Mouse (Mus musculus) limb, embryonic 11.5 days (tissue): ENCODE data around the gene Gpr65. TPM values are rescaled to one million over a fixed set of nuclear protein-coding genes. Genes with fewer than 3 reads are reported as not detected.

ENCODE experiments used
- ATAC-seq: fragments of 200-750 bp; cut with Nextera tagmentation; 2 replicates; pipeline ENCODE4 v1.8.0; 2017; ENCODE audit warnings: low read depth; ENCODE audit not compliant: insufficient number of reproducible peaks, low FRiP score, low TSS enrichment
- DNase-seq: peaks from one replicate; pipeline ENCODE4 v3.0.0-alpha.2; 2015; ENCODE audit warnings: low spot score
- H3K27ac ChIP-seq: fragments of 300-500 bp; sonication (generic); replicated peaks from 2 replicates; pipeline ENCODE4 v1.5.1; 2014; ENCODE audit warnings: low read depth, mild to moderate bottlenecking, low read length
- H3K27me3 ChIP-seq: fragments of 300-500 bp; sonication (generic); 2 replicates; pipeline ENCODE4 v1.6.1; 2014; ENCODE audit warnings: mild to moderate bottlenecking, low read length, mixed read lengths; ENCODE audit not compliant: control insufficient read depth, insufficient read depth
- H3K36me3 ChIP-seq: fragments of 300-500 bp; sonication (generic); 2 replicates; pipeline ENCODE4 v1.6.1; 2014; ENCODE audit warnings: mild to moderate bottlenecking, low read length, moderate library complexity, mixed read lengths; ENCODE audit not compliant: control insufficient read depth, insufficient read depth
- H3K4me1 ChIP-seq: fragments of 300-500 bp; sonication (generic); 2 replicates; pipeline ENCODE4 v1.6.1; 2014; ENCODE audit warnings: low read length, mixed read lengths; ENCODE audit not compliant: control insufficient read depth, insufficient read depth
- H3K4me2 ChIP-seq: fragments of 300-500 bp; sonication (generic); 2 replicates; pipeline ENCODE4 v1.6.1; 2014; ENCODE audit warnings: low read depth, mild to moderate bottlenecking, moderate library complexity; ENCODE audit not compliant: severe bottlenecking
- H3K4me3 ChIP-seq: fragments of 300-500 bp; sonication (generic); 2 replicates; pipeline ENCODE4 v1.5.1; 2014; ENCODE audit warnings: low read depth, low read length
- H3K9ac ChIP-seq: fragments of 300-500 bp; sonication (generic); 2 replicates; pipeline ENCODE4 v1.6.1; 2014; ENCODE audit warnings: mild to moderate bottlenecking, low read length
- H3K9me3 ChIP-seq: fragments of 300-500 bp; sonication (generic); 2 replicates; pipeline ENCODE4 v1.6.1; 2016; ENCODE audit warnings: low read length; ENCODE audit not compliant: control insufficient read depth
- WGBS: fragments of 180-500 bp; shearing (Covaris S2); extraction: QIAGEN DNeasy Blood & Tissue Kit; methylation state at CpG from one replicate; pipeline ENCODE4 v1.1.7; 2014; 5-methylcytosine and 5-hydroxymethylcytosine counted together
- polyA plus RNA-seq: library from polyadenylated mRNA; unstranded; fragments of >200 nt; fragmentation: Nextera tagmentation; extraction: Ambion mirVana; gene quantifications from 2 replicates; pipeline ENCODE4 v1.2.1, GENCODE M21; 2014

Gpr65 gene
- polyA plus RNA-seq, 1 experiment from 2014 or later, result 0.51 TPM

GRCm38 (mm10) chr12:98250327-98250726, 18.1 kb upstream of the Gpr65 start:
- Histone ChIP-seq H3K9ac (no peak overlapping the region), H3K9me3 (no peaks in the 10 kb centered on the region), H3K4me3 (no peak overlapping the region), H3K4me1 (no peaks in the 10 kb centered on the region), H3K27ac (no peak overlapping the region), H3K27me3 (no peaks in the 10 kb centered on the region), H3K36me3 (no peaks in the 10 kb centered on the region), H3K4me2 (no peak overlapping the region)
- WGBS, result 79% methylated on average over 8 of the region's 8 CpGs
- DNase-seq (no peak), ATAC-seq (no peak)

GRCm38 (mm10) chr12:98252417-98252816, 16.0 kb upstream of the Gpr65 start:
- Histone ChIP-seq H3K27me3 (no peaks in the 10 kb centered on the region), H3K36me3 (no peaks in the 10 kb centered on the region), H3K4me3 (no peak overlapping the region), H3K9ac (no peak overlapping the region), H3K4me1 (no peaks in the 10 kb centered on the region), H3K27ac (no peak overlapping the region), H3K4me2 (no peak overlapping the region), H3K9me3 (no peaks in the 10 kb centered on the region)
- WGBS, result 73% methylated on average over 2 of the region's 2 CpGs
- no peak for DNase-seq
- ATAC-seq, result no peak

GRCm38 (mm10) chr12:98255373-98255995, 13.0 kb upstream of the Gpr65 start:
- Histone ChIP-seq H3K4me3 (no peak overlapping the region), H3K27ac (no peak overlapping the region), H3K36me3 (no peaks in the 10 kb centered on the region), H3K4me2 (no peak overlapping the region), H3K9ac (no peak overlapping the region), H3K27me3 (no peaks in the 10 kb centered on the region), H3K4me1 (no peaks in the 10 kb centered on the region), H3K9me3 (no peaks in the 10 kb centered on the region)
- DNase-seq, result no peak
- no peak for ATAC-seq
- 93% methylated on average over 13 of the region's 13 CpGs for WGBS

GRCm38 (mm10) chr12:98258371-98258844, 10.0 kb upstream of the Gpr65 start:
- peak overlapping the region; percentile 97 for H3K9ac ChIP-seq
- ATAC-seq, result no peak
- H3K4me1 ChIP-seq, result no peaks in the 10 kb centered on the region
- H3K9me3 ChIP-seq, result no peaks in the 10 kb centered on the region
- 0% methylated on average over 8 of the region's 8 CpGs for WGBS
- DNase-seq, result no peak
- H3K4me2 ChIP-seq, result peak overlapping the region; percentile 64
- H3K27ac ChIP-seq, result peak overlapping the region; percentile 87
- no peaks in the 10 kb centered on the region for H3K36me3 ChIP-seq
- no peaks in the 10 kb centered on the region for H3K27me3 ChIP-seq
- H3K4me3 ChIP-seq, result peak overlapping the region; percentile 71

- ATAC-seq (peak; percentile 91), DNase-seq (peak; percentile 89)
- WGBS, result under 1% methylated on average over 75 of the region's 76 CpGs
Measured at GRCm38 (mm10) chr12:98258845-98259517, 9.5 kb upstream of the Gpr65 start, which contains the start of gene Galc. Gene Galc, minus strand, starts transcription at chr12:98259459.

GRCm38 (mm10) chr12:98259518-98259852, 8.9 kb upstream of the Gpr65 start:
- Histone ChIP-seq H3K9ac (peak overlapping the region; percentile 97), H3K27ac (no peak overlapping the region), H3K27me3 (no peaks in the 10 kb centered on the region), H3K9me3 (no peaks in the 10 kb centered on the region), H3K4me2 (peak overlapping the region; percentile 64), H3K4me1 (no peaks in the 10 kb centered on the region), H3K36me3 (no peaks in the 10 kb centered on the region), H3K4me3 (peak overlapping the region; percentile 71)
- 6% methylated on average over 12 of the region's 12 CpGs for WGBS
- DNase-seq, result no peak
- ATAC-seq, result no peak; the same call in 1 of the 2 replicates

More at GRCm38 (mm10) chr12:98258845-98259517, 9.5 kb upstream of the Gpr65 start, which contains the start of gene Galc:
- Histone ChIP-seq H3K27ac (peak within 1 kb of the TSS; percentile 87), H3K27me3 (no peaks in the 10 kb centered on the region), H3K36me3 (no peaks in the 10 kb centered on the region), H3K4me1 (no peaks in the 10 kb centered on the region), H3K9ac (peak within 1 kb of the TSS; percentile 97), H3K4me3 (peak within 1 kb of the TSS; percentile 71), H3K4me2 (peak within 1 kb of the TSS; percentile 64), H3K9me3 (no peaks in the 10 kb centered on the region)

- no peak overlapping the region for H3K27ac ChIP-seq
- H3K4me2 ChIP-seq, result no peak overlapping the region
- no peak for DNase-seq
- WGBS, result 87% methylated on average over 9 of the region's 9 CpGs
- ATAC-seq, result no peak
- no peak overlapping the region for H3K4me3 ChIP-seq
- no peaks in the 10 kb centered on the region for H3K4me1 ChIP-seq
- no peaks in the 10 kb centered on the region for H3K9me3 ChIP-seq
- H3K36me3 ChIP-seq, result no peaks in the 10 kb centered on the region
- H3K9ac ChIP-seq, result no peak overlapping the region
- no peaks in the 10 kb centered on the region for H3K27me3 ChIP-seq
Measured at GRCm38 (mm10) chr12:98265697-98266096, 2.7 kb upstream of the Gpr65 start.

GRCm38 (mm10) chr12:98269791-98270745, 1.6 kb downstream of the Gpr65 start:
- no peaks in the 10 kb centered on the region for H3K27me3 ChIP-seq
- H3K4me3 ChIP-seq, result no peak overlapping the region
- no peak overlapping the region for H3K9ac ChIP-seq
- H3K4me1 ChIP-seq, result no peaks in the 10 kb centered on the region
- no peaks in the 10 kb centered on the region for H3K36me3 ChIP-seq
- no peaks in the 10 kb centered on the region for H3K9me3 ChIP-seq
- no peak for DNase-seq
- ATAC-seq, result no peak
- 58% methylated on average over 17 of the region's 17 CpGs for WGBS
- H3K27ac ChIP-seq, result no peak overlapping the region
- no peak overlapping the region for H3K4me2 ChIP-seq
